Comparison of ENCODE assay signal across 31 mouse cellular contexts in genomic region chr17:23604394-23604793, GRCm38 (mm10). TPM values are rescaled to one million over a fixed set of nuclear protein-coding genes. Genes with fewer than 3 reads are reported as not detected.
A peak's percentile ranks its signal among the peaks of the same experiment; 100 is the strongest.
DNase-seq lines count a peak whose midpoint lies in the region; ATAC-seq and TF ChIP-seq lines count a peak whose summit lies in the region.
"Had no signal": no experiment of that assay in that cellular context is flagged by ENCODE, and none has a peak within 500 bp of the region (broad histone marks: within the 10 kb centered on the region; RNA-seq: fewer than 3 reads in every experiment).

No protein-coding gene starts in this region.

- H3K4me1 ChIP-seq in heart, adult 2 months (ENCODE audit: control insufficient read depth, insufficient read depth, low read length): no peaks in the 10 kb centered on the region; the same call in 1 of the 2 replicates
- H3K4me1 ChIP-seq in heart, embryonic 10.5 days: peaks cover 8% of the 10 kb centered on the region; the same call in 1 of the 2 replicates
- H3K4me1 ChIP-seq in liver, embryonic 14.5 days (replicated peaks; ENCODE audit: control insufficient read depth in 2 of 2, insufficient read depth in 2 of 2, low read length in 1 of 2): peaks cover 0 to 5% of the 10 kb centered on the region in 2 experiments; a peak in 2 of 4 replicates
- peaks cover 6% of the 10 kb centered on the region for H3K4me1 ChIP-seq in liver, embryonic 11.5 days (replicated peaks; ENCODE audit: control insufficient read depth, insufficient read depth, low read length)
- no peaks in the 10 kb centered on the region for H3K4me1 ChIP-seq in ES-Bruce4 (ENCODE audit: control insufficient read depth, insufficient read depth, low read length)
- H3K4me1 ChIP-seq in forebrain, embryonic 10.5 days: peaks cover 34% of the 10 kb centered on the region

- 80% methylated on average over 7 of the region's 7 CpGs for WGBS in heart, adult 2 months
- 63% methylated on average over 7 of the region's 7 CpGs for WGBS in heart, embryonic 10.5 days
- WGBS in liver, embryonic 14.5 days (ENCODE audit: insufficient replicate concordance): 63% methylated on average over 7 of the region's 7 CpGs
- WGBS in liver, embryonic 11.5 days: 77% methylated on average over 7 of the region's 7 CpGs
- 77% methylated on average over 7 of the region's 7 CpGs for WGBS in forebrain, embryonic 10.5 days

- DNase-seq in heart, adult 2 months: no peak
- DNase-seq in heart, embryonic 10.5 days (ENCODE audit: low spot score): no peak
- no peak for DNase-seq in liver, embryonic 14.5 days (ENCODE audit: low read depth in 3 of 3, low spot score in 3 of 3)
- no peak for DNase-seq in liver, embryonic 11.5 days (ENCODE audit: low spot score)
- no peak for DNase-seq in brain, embryonic 14.5 days (ENCODE audit: low read depth)
- DNase-seq in forebrain, embryonic 10.5 days (ENCODE audit: extremely low spot score, low spot score): no peak
- DNase-seq in right cerebral cortex, postnatal 10 days (ENCODE audit: low spot score in 2 of 2): no peak
- DNase-seq: adrenal gland, adult 2 months; cerebellum, adult 18-20 months; gastrocnemius, postnatal 14 days; heart, adult 11 months; heart, postnatal 36 days; kidney, adult 9 months; kidney, postnatal 25 days; left cerebral cortex, postnatal 4 days; liver; lung, adult 2 months; lung, postnatal 36 days; right cerebral cortex, postnatal 14 days; thymus, postnatal 36 days had no signal

- TF ChIP-seq CTCF in heart, adult 2 months (IDR thresholded peaks at IDR 0.05): 0 out of 2 replicates have a peak, but pooled peaks have one; percentile 19
- peak; percentile 27; the same call in 1 of the 2 replicates for TF ChIP-seq CTCF in liver, embryonic 14.5 days (IDR thresholded peaks at IDR 0.05; ENCODE audit: low read depth)
- peak; percentile 70 for TF ChIP-seq CTCF in ES-Bruce4 (IDR thresholded peaks at IDR 0.05; ENCODE audit: low read depth, low read length)
- peak; percentile 13; the same call in 1 of the 2 replicates for TF ChIP-seq CTCF in brain, embryonic 14.5 days (IDR thresholded peaks at IDR 0.05; ENCODE audit: borderline replicate concordance, extremely low read depth, insufficient read depth, insufficient read length)

- no peak for TF ChIP-seq EP300 in heart, adult 2 months (IDR thresholded peaks at IDR 0.05; ENCODE audit: insufficient read depth, low read depth, low read length)
- no peak for TF ChIP-seq EP300 in liver, embryonic 14.5 days (IDR thresholded peaks at IDR 0.05; ENCODE audit: low read depth)
- TF ChIP-seq EP300 in ES-Bruce4 (IDR thresholded peaks at IDR 0.05; ENCODE audit: insufficient read depth, low read depth, low read length): 0 out of 2 replicates have a peak, but pooled peaks have one; percentile 69

- H3K79me2 ChIP-seq in heart, adult 2 months (replicated peaks; ENCODE audit: control insufficient read depth, insufficient read depth, low read length): no peaks in the 10 kb centered on the region

- intact Hi-C loops in heart, adult 2 months (cut with DNase I): no loop called here

- no peak for TF ChIP-seq POLR2A in heart, adult 2 months (IDR thresholded peaks at IDR 0.05; ENCODE audit: insufficient read depth, low read depth, low read length)
- TF ChIP-seq POLR2A in ES-Bruce4 (IDR thresholded peaks at IDR 0.05; ENCODE audit: insufficient read depth, low read length): no peak
- TF ChIP-seq POLR2A in brain, embryonic 14.5 days (IDR thresholded peaks at IDR 0.05; ENCODE audit: borderline replicate concordance, extremely low read depth, insufficient read depth, insufficient read length, poor library complexity, severe bottlenecking): no peak

- no peak overlapping the region for H3K27ac ChIP-seq in heart, adult 2 months
- no peak overlapping the region for H3K27ac ChIP-seq in heart, embryonic 10.5 days
- no peak overlapping the region for H3K27ac ChIP-seq in liver, embryonic 14.5 days
- H3K27ac ChIP-seq in liver, embryonic 11.5 days (ENCODE audit: low read depth, low read length): no peak overlapping the region
- peak overlapping the region; percentile 97 for H3K27ac ChIP-seq in ES-Bruce4 (ENCODE audit: insufficient read depth, low read length)
- no peak overlapping the region for H3K27ac ChIP-seq in forebrain, embryonic 10.5 days
- H3K27ac ChIP-seq: embryonic facial prominence, embryonic 15.5 days; forebrain, embryonic 15.5 days; hindbrain, embryonic 14.5 days; left cerebral cortex, adult 2 months; midbrain, embryonic 13.5 days had no signal

- H3K4me2 ChIP-seq in liver, embryonic 14.5 days (ENCODE audit: low read depth): no peak overlapping the region
- no peak overlapping the region; the same call in 1 of the 2 replicates for H3K4me2 ChIP-seq in liver, embryonic 11.5 days
- H3K4me2 ChIP-seq: embryonic facial prominence, embryonic 15.5 days; forebrain, embryonic 15.5 days; hindbrain, embryonic 14.5 days; midbrain, embryonic 13.5 days had no signal

- ATAC-seq in liver, embryonic 14.5 days (ENCODE audit: insufficient read depth): no peak
- ATAC-seq in liver, embryonic 11.5 days (replicated peaks; ENCODE audit: low FRiP score): no peak
- ATAC-seq: forebrain, embryonic 15.5 days; midbrain, embryonic 13.5 days had no signal

- H3K9me3 ChIP-seq in heart, embryonic 10.5 days: no peaks in the 10 kb centered on the region
- no peaks in the 10 kb centered on the region for H3K9me3 ChIP-seq in liver, embryonic 14.5 days (ENCODE audit: control insufficient read depth, low read length)
- no peaks in the 10 kb centered on the region for H3K9me3 ChIP-seq in liver, embryonic 11.5 days (ENCODE audit: control insufficient read depth, low read length)
- H3K9me3 ChIP-seq in ES-Bruce4 (replicated peaks; ENCODE audit: control insufficient read depth, insufficient read depth, low read length, poor library complexity, severe bottlenecking): no peaks in the 10 kb centered on the region
- H3K9me3 ChIP-seq in forebrain, embryonic 10.5 days: no peaks in the 10 kb centered on the region
- H3K9me3 ChIP-seq: embryonic facial prominence, embryonic 15.5 days; forebrain, embryonic 15.5 days; megakaryocyte, embryonic 14.5 days; midbrain, embryonic 13.5 days had no signal

- no peaks in the 10 kb centered on the region; the same call in 1 of the 2 replicates for H3K36me3 ChIP-seq in heart, adult 2 months (ENCODE audit: control insufficient read depth, insufficient read depth, low read length)
- no peaks in the 10 kb centered on the region for H3K36me3 ChIP-seq in heart, embryonic 10.5 days
- H3K36me3 ChIP-seq in liver, embryonic 14.5 days (replicated peaks; ENCODE audit: control insufficient read depth, insufficient read depth, low read depth): no peaks in the 10 kb centered on the region
- H3K36me3 ChIP-seq in liver, embryonic 11.5 days (ENCODE audit: control insufficient read depth, insufficient read depth, low read length): no peaks in the 10 kb centered on the region
- peaks cover 25% of the 10 kb centered on the region for H3K36me3 ChIP-seq in ES-Bruce4 (ENCODE audit: control insufficient read depth, insufficient read depth, low read length, poor library complexity, severe bottlenecking)
- no peaks in the 10 kb centered on the region for H3K36me3 ChIP-seq in forebrain, embryonic 10.5 days (replicated peaks)
- H3K36me3 ChIP-seq: embryonic facial prominence, embryonic 15.5 days; forebrain, embryonic 15.5 days; midbrain, embryonic 13.5 days had no signal

- no peak overlapping the region for H3K9ac ChIP-seq in heart, adult 2 months (ENCODE audit: low read depth, low read length)
- H3K9ac ChIP-seq in liver, embryonic 14.5 days (replicated peaks): no peak overlapping the region
- H3K9ac ChIP-seq in liver, embryonic 11.5 days (ENCODE audit: low read depth, low read length): no peak overlapping the region
- H3K9ac ChIP-seq in ES-Bruce4 (ENCODE audit: low read depth, poor library complexity, severe bottlenecking): peak overlapping the region; percentile 34
- H3K9ac ChIP-seq: embryonic facial prominence, embryonic 15.5 days; forebrain, embryonic 15.5 days; hindbrain, embryonic 14.5 days; midbrain, embryonic 13.5 days had no signal

- H3K27me3 ChIP-seq in heart, adult 2 months (ENCODE audit: control insufficient read depth, insufficient read depth, low read length): no peaks in the 10 kb centered on the region
- no peaks in the 10 kb centered on the region for H3K27me3 ChIP-seq in heart, embryonic 10.5 days (ENCODE audit: insufficient read depth, poor library complexity, severe bottlenecking)
- no peaks in the 10 kb centered on the region for H3K27me3 ChIP-seq in liver, embryonic 14.5 days (ENCODE audit: control insufficient read depth, insufficient read depth, low read length)
- no peaks in the 10 kb centered on the region for H3K27me3 ChIP-seq in liver, embryonic 11.5 days (replicated peaks; ENCODE audit: control insufficient read depth, insufficient read depth, low read length)
- H3K27me3 ChIP-seq in ES-Bruce4 (ENCODE audit: control insufficient read depth, insufficient read depth, low read length, poor library complexity, severe bottlenecking): no peaks in the 10 kb centered on the region
- no peaks in the 10 kb centered on the region for H3K27me3 ChIP-seq in forebrain, embryonic 10.5 days (ENCODE audit: poor library complexity, severe bottlenecking)
- H3K27me3 ChIP-seq: embryonic facial prominence, embryonic 15.5 days had no signal

- no peak overlapping the region for H3K4me3 ChIP-seq in heart, adult 2 months
- no peak overlapping the region for H3K4me3 ChIP-seq in heart, embryonic 10.5 days
- H3K4me3 ChIP-seq in liver, embryonic 14.5 days (ENCODE audit: insufficient read depth in 1 of 2, low read depth in 2 of 2, low read length in 2 of 2): no peak overlapping the region
- no peak overlapping the region for H3K4me3 ChIP-seq in liver, embryonic 11.5 days (ENCODE audit: low read depth, low read length)
- peak overlapping the region; percentile 24; the same call in 1 of the 2 replicates for H3K4me3 ChIP-seq in ES-Bruce4 (ENCODE audit: low read depth, low read length)
- no peak overlapping the region for H3K4me3 ChIP-seq in forebrain, embryonic 10.5 days
- H3K4me3 ChIP-seq: embryonic facial prominence, embryonic 15.5 days; forebrain, embryonic 15.5 days; left cerebral cortex, adult 2 months; megakaryocyte, embryonic 14.5 days; midbrain, embryonic 13.5 days had no signal

RNA-seq across cellular contexts. Expression of gene Zscan10, which starts 3.7 kb away (rescaled TPM):
- total RNA-seq in heart, adult 2 months (2021): not detected
- not detected in 2 replicates for polyA plus RNA-seq in heart, adult 2 months (2012; rRNA removed)
- 0.10 and 0.21 TPM in 2 replicates for polyA plus RNA-seq in heart, embryonic 10.5 days (2016; fragmentation: Nextera tagmentation; extraction: Ambion mirVana)
- polyA plus RNA-seq in liver, embryonic 14.5 days (2012; rRNA removed): not detected in 2 replicates
- polyA plus RNA-seq in liver, embryonic 14.5 days (2014; fragmentation: Nextera tagmentation; extraction: Ambion mirVana): not detected in 2 replicates
- polyA plus RNA-seq in liver, embryonic 11.5 days (2014; fragmentation: Nextera tagmentation; extraction: Ambion mirVana): 0.12 and 0.25 TPM in 2 replicates
- polyA plus RNA-seq in ES-Bruce4 (2011; ENCODE audit: insufficient read depth, insufficient read length, low read depth, missing spikeins): 51.8 and 58.5 TPM in 2 replicates
- 0.05 and 0.22 TPM in 2 replicates for polyA plus RNA-seq in brain, embryonic 14.5 days (2012; rRNA removed)
- polyA plus RNA-seq in forebrain, embryonic 10.5 days (2016; fragmentation: Nextera tagmentation; extraction: Ambion mirVana): 0.42 and 0.65 TPM in 2 replicates
- total RNA-seq: adrenal gland, adult 2 months; gastrocnemius, postnatal 14 days; heart, postnatal 36 days; layer of hippocampus, postnatal 10 days; left cerebral cortex, adult 2 months; left cerebral cortex, postnatal 4 days had no signal
- polyA plus RNA-seq: adrenal gland, adult 2 months; forebrain, embryonic 15.5 days; heart, embryonic 14.5 days; midbrain, embryonic 13.5 days; neural tube, embryonic 11.5 days; spleen, adult 2 months had no signal

RNA-seq across cellular contexts. Expression of gene Zfp13, which starts 5.1 kb away (rescaled TPM):
- 1 to 10 TPM; 2.2 to 2.8 TPM for total RNA-seq in heart, adult 2 months (2021)
- polyA plus RNA-seq in heart, adult 2 months (2012; rRNA removed): 3.2 and 3.6 TPM in 2 replicates
- 12.0 and 15.4 TPM in 2 replicates for polyA plus RNA-seq in heart, embryonic 10.5 days (2016; fragmentation: Nextera tagmentation; extraction: Ambion mirVana)
- 1.9 and 2.0 TPM in 2 replicates for polyA plus RNA-seq in liver, embryonic 14.5 days (2012; rRNA removed)
- 1.3 TPM in 2 replicates for polyA plus RNA-seq in liver, embryonic 14.5 days (2014; fragmentation: Nextera tagmentation; extraction: Ambion mirVana)
- 5.6 and 6.3 TPM in 2 replicates for polyA plus RNA-seq in liver, embryonic 11.5 days (2014; fragmentation: Nextera tagmentation; extraction: Ambion mirVana)
- 25.1 and 27.7 TPM in 2 replicates for polyA plus RNA-seq in ES-Bruce4 (2011; ENCODE audit: insufficient read depth, insufficient read length, low read depth, missing spikeins)
- 46.8 and 47.4 TPM in 2 replicates for polyA plus RNA-seq in brain, embryonic 14.5 days (2012; rRNA removed)
- 22.1 and 22.2 TPM in 2 replicates for polyA plus RNA-seq in forebrain, embryonic 10.5 days (2016; fragmentation: Nextera tagmentation; extraction: Ambion mirVana)

RNA-seq across cellular contexts. Expression of gene Zfp213, which starts 40.4 kb away (rescaled TPM):
- 1 to 10 TPM; 5.5 to 6.2 TPM for total RNA-seq in heart, adult 2 months (2021)
- 8.7 and 9.8 TPM in 2 replicates for polyA plus RNA-seq in heart, adult 2 months (2012; rRNA removed)
- 19.5 and 23.0 TPM in 2 replicates for polyA plus RNA-seq in heart, embryonic 10.5 days (2016; fragmentation: Nextera tagmentation; extraction: Ambion mirVana)
- 3.7 and 4.1 TPM in 2 replicates for polyA plus RNA-seq in liver, embryonic 14.5 days (2012; rRNA removed)
- 4.1 and 4.8 TPM in 2 replicates for polyA plus RNA-seq in liver, embryonic 14.5 days (2014; fragmentation: Nextera tagmentation; extraction: Ambion mirVana)
- polyA plus RNA-seq in liver, embryonic 11.5 days (2014; fragmentation: Nextera tagmentation; extraction: Ambion mirVana): 14.3 and 14.8 TPM in 2 replicates
- polyA plus RNA-seq in ES-Bruce4 (2011; ENCODE audit: insufficient read depth, insufficient read length, low read depth, missing spikeins): 4.2 and 4.9 TPM in 2 replicates
- polyA plus RNA-seq in brain, embryonic 14.5 days (2012; rRNA removed): 16.7 and 21.4 TPM in 2 replicates
- 27.6 and 29.9 TPM in 2 replicates for polyA plus RNA-seq in forebrain, embryonic 10.5 days (2016; fragmentation: Nextera tagmentation; extraction: Ambion mirVana)

RNA-seq across cellular contexts. Expression of gene Mmp25, which starts 40.7 kb away (rescaled TPM):
- total RNA-seq in heart, adult 2 months (2021): under 1 TPM; 0.09 to 0.10 TPM
- 0.18 and 0.21 TPM in 2 replicates for polyA plus RNA-seq in heart, adult 2 months (2012; rRNA removed)
- 0.39 and 0.43 TPM in 2 replicates for polyA plus RNA-seq in heart, embryonic 10.5 days (2016; fragmentation: Nextera tagmentation; extraction: Ambion mirVana)
- polyA plus RNA-seq in liver, embryonic 14.5 days (2012; rRNA removed): 0.11 and 0.12 TPM in 2 replicates
- polyA plus RNA-seq in liver, embryonic 14.5 days (2014; fragmentation: Nextera tagmentation; extraction: Ambion mirVana): 0.11 TPM in 1 of 2 replicates, not detected in the other
- polyA plus RNA-seq in liver, embryonic 11.5 days (2014; fragmentation: Nextera tagmentation; extraction: Ambion mirVana): 0.27 TPM in 1 of 2 replicates, not detected in the other
- polyA plus RNA-seq in ES-Bruce4 (2011; ENCODE audit: insufficient read depth, insufficient read length, low read depth, missing spikeins): 10.9 and 12.6 TPM in 2 replicates
- 1.3 and 1.9 TPM in 2 replicates for polyA plus RNA-seq in brain, embryonic 14.5 days (2012; rRNA removed)
- 0.77 and 0.84 TPM in 2 replicates for polyA plus RNA-seq in forebrain, embryonic 10.5 days (2016; fragmentation: Nextera tagmentation; extraction: Ambion mirVana)

RNA-seq across cellular contexts. Expression of gene Bicdl2, which starts 55.9 kb away (rescaled TPM):
- total RNA-seq in heart, adult 2 months (2021): not detected
- not detected in 2 replicates for polyA plus RNA-seq in heart, adult 2 months (2012; rRNA removed)
- polyA plus RNA-seq in heart, embryonic 10.5 days (2016; fragmentation: Nextera tagmentation; extraction: Ambion mirVana): 0.28 and 0.40 TPM in 2 replicates
- polyA plus RNA-seq in liver, embryonic 14.5 days (2012; rRNA removed): 0.02 TPM in 2 replicates
- not detected in 2 replicates for polyA plus RNA-seq in liver, embryonic 14.5 days (2014; fragmentation: Nextera tagmentation; extraction: Ambion mirVana)
- 0.37 TPM in 1 of 2 replicates, not detected in the other for polyA plus RNA-seq in liver, embryonic 11.5 days (2014; fragmentation: Nextera tagmentation; extraction: Ambion mirVana)
- 2.9 and 3.2 TPM in 2 replicates for polyA plus RNA-seq in ES-Bruce4 (2011; ENCODE audit: insufficient read depth, insufficient read length, low read depth, missing spikeins)
- polyA plus RNA-seq in brain, embryonic 14.5 days (2012; rRNA removed): 0.08 and 0.24 TPM in 2 replicates
- 0.27 and 0.37 TPM in 2 replicates for polyA plus RNA-seq in forebrain, embryonic 10.5 days (2016; fragmentation: Nextera tagmentation; extraction: Ambion mirVana)
- total RNA-seq: adrenal gland, adult 2 months; gastrocnemius, postnatal 14 days; heart, postnatal 36 days; layer of hippocampus, postnatal 10 days; left cerebral cortex, adult 2 months; left cerebral cortex, postnatal 4 days had no signal
- polyA plus RNA-seq: adrenal gland, adult 2 months; forebrain, embryonic 15.5 days; neural tube, embryonic 11.5 days had no signal

Comparison
In these comparisons a context has a peak if more than half of its experiments do, and no peak if none do; other contexts are left out.
1. CTCF ChIP-seq: peak in every context shown above with its lines; median percentile 70 in ES-Bruce4; 27 in liver, embryonic 14.5 days; 19 in heart, adult 2 months; 13 in brain, embryonic 14.5 days.
2. RNA of gene Zscan10, which starts 3.7 kb away (polyA plus RNA-seq): 51.8 to 58.5 TPM in ES-Bruce4; 0.42 to 0.65 TPM in forebrain, embryonic 10.5 days, 0.12 to 0.25 TPM in liver, embryonic 11.5 days, 0.05 to 0.22 TPM in brain, embryonic 14.5 days, 0.10 to 0.21 TPM in heart, embryonic 10.5 days, not detected in heart, adult 2 months and not detected in liver, embryonic 14.5 days; every median in the first group is over 10 times any median in the second.